Mouse (Mus musculus): ENCODE measurements around the gene Cenpk.
A peak's percentile ranks its signal among the peaks of the same experiment; 100 is the strongest.

GRCm38 (mm10) chr13:104204313-104204712 is 24.1 kb upstream of the Cenpk start:
- TF ChIP-seq EP300 (IDR thresholded peaks at IDR 0.05; ENCODE audit: low read depth in 1 of 2, low read length in 2 of 2) (no peak), CTCF (IDR thresholded peaks at IDR 0.05 in 2 of 3, conservative IDR thresholded peaks at IDR 0.05 in 1 of 3; ENCODE audit: control insufficient read depth in 1 of 3, insufficient read depth in 1 of 3, low read depth in 2 of 3, low read length in 3 of 3, poor library complexity in 1 of 3, severe bottlenecking in 1 of 3) (peak in 1 of 3 experiments; percentile 46; a peak in 2 of 6 replicates), ZKSCAN1 (IDR thresholded peaks at IDR 0.05; ENCODE audit: low read depth, low read length) (no peak), POLR2A (IDR thresholded peaks at IDR 0.05; ENCODE audit: control insufficient read depth in 1 of 2, insufficient read depth in 1 of 2, low read depth in 1 of 2, low read length in 2 of 2, poor library complexity in 1 of 2) (no peak), MXI1 (IDR thresholded peaks at IDR 0.05; ENCODE audit: low read depth, low read length) (no peak), TAL1 (IDR thresholded peaks at IDR 0.05; ENCODE audit: low read length) (no peak), MYC (IDR thresholded peaks at IDR 0.05; ENCODE audit: low read depth, low read length) (no peak), MAFK (IDR thresholded peaks at IDR 0.05; ENCODE audit: borderline replicate concordance, low read depth, low read length) (no peak), RCOR1 (IDR thresholded peaks at IDR 0.05; ENCODE audit: low read depth, low read length) (no peak), E2F4 (IDR thresholded peaks at IDR 0.05; ENCODE audit: borderline replicate concordance, low read depth, low read length) (no peak), ZMIZ1 (IDR thresholded peaks at IDR 0.05; ENCODE audit: low read depth, low read length) (no peak), MAX (IDR thresholded peaks at IDR 0.05; ENCODE audit: low read length) (no peak)
